Mouse (Mus musculus) forebrain, embryonic 15.5 days (tissue): Measurements from ENCODE around the gene Ube2d1. TPM values are rescaled to one million over a fixed set of nuclear protein-coding genes. Genes with fewer than 3 reads are reported as not detected.

Experiments used
- ATAC-seq: fragments of 200-750 bp; cut with Nextera tagmentation; replicated peaks from 2 replicates; pipeline ENCODE4 v1.8.0; 2017; ENCODE audit warnings: mild to moderate bottlenecking, moderate TSS enrichment, moderate library complexity
- H3K27ac ChIP-seq: fragments of 300-500 bp; sonication (generic); replicated peaks from 2 replicates; pipeline ENCODE4 v1.5.1; 2015; ENCODE audit warnings: mild to moderate bottlenecking, inconsistent platforms
- H3K27me3 ChIP-seq: fragments of 300-500 bp; sonication (generic); 2 replicates; pipeline ENCODE4 v1.6.1; 2015; ENCODE audit warnings: inconsistent platforms
- H3K36me3 ChIP-seq: fragments of 300-500 bp; sonication (generic); 2 replicates; pipeline ENCODE4 v1.6.1; 2015; ENCODE audit warnings: mild to moderate bottlenecking, inconsistent platforms
- H3K4me1 ChIP-seq: fragments of 300-500 bp; sonication (generic); 2 replicates; pipeline ENCODE4 v1.6.1; 2015; ENCODE audit warnings: inconsistent platforms
- H3K4me2 ChIP-seq: fragments of 300-500 bp; sonication (generic); replicated peaks from 2 replicates; pipeline ENCODE4 v1.6.1; 2015; ENCODE audit warnings: mild to moderate bottlenecking, inconsistent platforms
- H3K4me3 ChIP-seq: fragments of 300-500 bp; sonication (generic); 2 replicates; pipeline ENCODE4 v1.5.1; 2015; ENCODE audit warnings: mild to moderate bottlenecking, inconsistent platforms
- H3K9ac ChIP-seq: fragments of 300-500 bp; sonication (generic); replicated peaks from 2 replicates; pipeline ENCODE4 v1.6.1; 2015; ENCODE audit warnings: mild to moderate bottlenecking, inconsistent platforms
- H3K9me3 ChIP-seq: fragments of 300-500 bp; sonication (generic); 2 replicates; pipeline ENCODE4 v1.6.1; 2016; ENCODE audit warnings: inconsistent platforms
- WGBS: fragments of 180-500 bp; shearing (Covaris S2); methylation state at CpG from one replicate; pipeline ENCODE4 v1.1.7; 2015; ENCODE audit warnings: mixed read lengths; 5-methylcytosine and 5-hydroxymethylcytosine counted together
- polyA plus RNA-seq: library from polyadenylated mRNA; unstranded; fragments of >200 nt; fragmentation: Nextera tagmentation; extraction: Ambion mirVana; gene quantifications from 2 replicates; pipeline ENCODE4 v1.2.1, GENCODE M21; 2015

The Ube2d1 gene
- 173 and 175 TPM in 2 replicates for polyA plus RNA-seq

GRCm38 (mm10) chr10:71285126-71285580 is at the start of gene Ube2d1:
Gene Ube2d1 (minus strand): TSS chr10:71285262.
- peak within 1 kb of the TSS; percentile 52 for H3K4me2 ChIP-seq
- peak within 1 kb of the TSS; percentile 76 for H3K4me3 ChIP-seq
- no peaks in the 10 kb centered on the region for H3K27me3 ChIP-seq
- H3K9me3 ChIP-seq: no peaks in the 10 kb centered on the region
- ATAC-seq: peak; percentile 97
- WGBS: under 1% methylated on average over 50 of the region's 50 CpGs
- H3K27ac ChIP-seq: peak within 1 kb of the TSS; percentile 86
- no peaks in the 10 kb centered on the region for H3K36me3 ChIP-seq
- H3K4me1 ChIP-seq: peaks cover 38% of the 10 kb centered on the region
- peak within 1 kb of the TSS; percentile 96 for H3K9ac ChIP-seq

- no peaks in the 10 kb centered on the region for H3K9me3 ChIP-seq
- H3K36me3 ChIP-seq: peaks cover 38% of the 10 kb centered on the region
- H3K27me3 ChIP-seq: no peaks in the 10 kb centered on the region
- H3K4me2 ChIP-seq: no peak overlapping the region
- no peak overlapping the region for H3K27ac ChIP-seq
- WGBS: 96% methylated on average over 9 of the region's 9 CpGs
- ATAC-seq: no peak
- no peak overlapping the region for H3K4me3 ChIP-seq
- no peaks in the 10 kb centered on the region for H3K4me1 ChIP-seq
- no peak overlapping the region for H3K9ac ChIP-seq
These were observed 47.8 kb upstream of the Ube2d1 start for GRCm38 (mm10) chr10:71332859-71333258.

DNA sequence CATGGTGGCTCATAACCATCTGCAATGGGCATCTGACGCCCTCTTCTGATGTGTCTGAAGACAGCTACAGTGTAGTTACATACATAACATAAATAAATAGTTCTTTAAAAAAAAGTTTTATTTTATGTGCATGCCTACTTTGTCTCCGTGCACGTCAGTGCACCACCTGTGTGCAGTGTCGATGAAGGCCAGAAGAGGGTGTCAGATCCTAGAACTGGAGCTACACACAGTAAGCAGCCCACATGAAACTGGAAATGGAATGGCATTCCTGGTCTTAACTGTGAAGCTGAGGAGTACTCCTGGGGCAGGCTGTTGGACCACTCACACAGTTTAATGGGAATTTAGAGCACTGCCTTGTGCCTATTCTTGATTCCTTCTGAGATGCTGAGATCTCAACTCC is 47.3 kb upstream of the Ube2d1 start:
- Histone ChIP-seq H3K36me3 (peaks cover 38% of the 10 kb centered on the region), H3K4me3 (no peak overlapping the region), H3K9me3 (no peaks in the 10 kb centered on the region), H3K9ac (no peak overlapping the region), H3K4me2 (no peak overlapping the region), H3K27me3 (no peaks in the 10 kb centered on the region), H3K27ac (no peak overlapping the region), H3K4me1 (no peaks in the 10 kb centered on the region)
- WGBS: 91% methylated on average over 4 of the region's 4 CpGs
- ATAC-seq: no peak

DNA sequence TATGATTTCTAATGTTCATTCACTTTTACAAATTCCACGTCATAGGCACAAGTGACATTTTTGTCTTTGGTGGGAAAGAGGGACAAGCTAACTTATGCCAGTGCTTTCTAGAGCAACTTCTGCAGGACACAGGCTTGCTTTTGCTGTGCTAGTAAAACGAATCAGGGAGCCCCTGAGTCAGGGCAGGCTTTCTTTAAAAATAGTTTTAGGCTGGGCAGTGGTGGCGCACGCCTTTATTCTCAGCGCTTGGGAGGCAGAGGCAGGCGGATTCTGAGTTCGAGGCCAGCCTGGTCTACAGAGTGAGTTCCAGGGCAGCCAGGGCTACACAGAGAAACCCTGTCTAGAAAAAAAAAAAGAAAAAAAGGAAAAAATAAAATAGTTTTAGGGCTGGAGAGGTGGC is 46.8 kb upstream of the Ube2d1 start:
- WGBS: 92% methylated on average over 7 of the region's 7 CpGs
- ATAC-seq: no peak
- no peak overlapping the region for H3K9ac ChIP-seq
- peaks cover 38% of the 10 kb centered on the region for H3K36me3 ChIP-seq
- no peaks in the 10 kb centered on the region for H3K4me1 ChIP-seq
- H3K27me3 ChIP-seq: no peaks in the 10 kb centered on the region
- no peaks in the 10 kb centered on the region for H3K9me3 ChIP-seq
- H3K4me3 ChIP-seq: no peak overlapping the region
- no peak overlapping the region for H3K4me2 ChIP-seq
- H3K27ac ChIP-seq: no peak overlapping the region

DNA sequence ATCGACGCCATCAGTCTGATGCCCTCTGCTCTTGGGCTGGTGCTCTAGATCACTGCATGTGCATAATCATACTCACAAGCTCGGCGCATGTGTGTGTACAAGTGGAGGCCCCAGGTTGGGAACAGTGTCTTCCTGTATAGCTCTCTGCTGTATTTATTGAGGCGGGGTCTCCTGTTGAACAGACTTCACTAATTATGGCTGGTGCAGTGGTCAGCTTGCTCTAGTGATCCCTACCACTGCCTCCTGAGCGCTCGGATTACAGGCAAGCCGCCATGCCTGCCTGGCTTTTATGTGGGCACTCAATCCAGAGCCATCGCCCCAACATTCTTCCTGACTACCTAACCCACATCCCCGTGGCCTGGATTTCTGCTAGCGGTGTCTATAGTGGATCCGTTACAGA is 45.0 kb upstream of the Ube2d1 start:
- H3K4me1 ChIP-seq: no peaks in the 10 kb centered on the region
- H3K9me3 ChIP-seq: no peaks in the 10 kb centered on the region
- ATAC-seq: no peak
- H3K27ac ChIP-seq: no peak overlapping the region
- H3K4me2 ChIP-seq: no peak overlapping the region
- no peaks in the 10 kb centered on the region for H3K27me3 ChIP-seq
- H3K36me3 ChIP-seq: peaks cover 26% of the 10 kb centered on the region
- no peak overlapping the region for H3K4me3 ChIP-seq
- H3K9ac ChIP-seq: no peak overlapping the region
- WGBS: 91% methylated on average over 12 of the region's 12 CpGs

DNA sequence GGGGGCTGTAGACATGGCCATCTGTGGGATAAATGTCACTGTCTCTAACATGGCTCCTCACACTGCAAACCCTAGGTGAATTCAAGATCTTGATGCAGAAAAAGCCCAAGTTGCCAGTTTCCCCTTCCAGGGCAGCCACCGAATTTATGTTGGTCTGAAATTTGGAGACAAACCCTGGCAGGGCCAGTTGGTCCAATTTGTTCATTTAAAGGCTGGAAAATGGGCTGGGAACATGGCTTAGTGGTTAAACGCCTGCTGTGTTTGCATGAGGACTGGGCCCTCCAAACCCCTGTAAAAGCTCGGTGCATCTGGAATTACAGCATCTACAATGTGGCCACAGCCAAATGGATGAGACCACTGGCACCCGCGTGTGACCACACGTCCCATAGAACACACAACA is 44.2 kb upstream of the Ube2d1 start:
- H3K9ac ChIP-seq: no peak overlapping the region
- no peak overlapping the region for H3K4me2 ChIP-seq
- H3K9me3 ChIP-seq: no peaks in the 10 kb centered on the region
- H3K27ac ChIP-seq: no peak overlapping the region
- 95% methylated on average over 6 of the region's 6 CpGs for WGBS
- H3K36me3 ChIP-seq: peaks cover 26% of the 10 kb centered on the region
- no peak for ATAC-seq
- no peaks in the 10 kb centered on the region for H3K4me1 ChIP-seq
- no peak overlapping the region for H3K4me3 ChIP-seq
- H3K27me3 ChIP-seq: no peaks in the 10 kb centered on the region

GRCm38 (mm10) chr10:71328870-71329269 is 43.8 kb upstream of the Ube2d1 start:
- WGBS: 92% methylated on average over 5 of the region's 5 CpGs
- no peaks in the 10 kb centered on the region for H3K27me3 ChIP-seq
- no peak for ATAC-seq
- H3K9me3 ChIP-seq: no peaks in the 10 kb centered on the region
- H3K4me3 ChIP-seq: no peak overlapping the region
- no peak overlapping the region for H3K9ac ChIP-seq
- H3K36me3 ChIP-seq: peaks cover 24% of the 10 kb centered on the region
- H3K27ac ChIP-seq: no peak overlapping the region
- H3K4me2 ChIP-seq: no peak overlapping the region
- H3K4me1 ChIP-seq: no peaks in the 10 kb centered on the region

- ATAC-seq: no peak
- WGBS: 91% methylated on average over 6 of the region's 6 CpGs
- H3K4me3 ChIP-seq: no peak overlapping the region
- no peaks in the 10 kb centered on the region for H3K4me1 ChIP-seq
- no peak overlapping the region for H3K4me2 ChIP-seq
- H3K9ac ChIP-seq: no peak overlapping the region
- H3K36me3 ChIP-seq: peaks cover 19% of the 10 kb centered on the region
- H3K27me3 ChIP-seq: no peaks in the 10 kb centered on the region
- H3K9me3 ChIP-seq: no peaks in the 10 kb centered on the region
- no peak overlapping the region for H3K27ac ChIP-seq
These were observed 43.3 kb upstream of the Ube2d1 start for GRCm38 (mm10) chr10:71328382-71328781.

DNA sequence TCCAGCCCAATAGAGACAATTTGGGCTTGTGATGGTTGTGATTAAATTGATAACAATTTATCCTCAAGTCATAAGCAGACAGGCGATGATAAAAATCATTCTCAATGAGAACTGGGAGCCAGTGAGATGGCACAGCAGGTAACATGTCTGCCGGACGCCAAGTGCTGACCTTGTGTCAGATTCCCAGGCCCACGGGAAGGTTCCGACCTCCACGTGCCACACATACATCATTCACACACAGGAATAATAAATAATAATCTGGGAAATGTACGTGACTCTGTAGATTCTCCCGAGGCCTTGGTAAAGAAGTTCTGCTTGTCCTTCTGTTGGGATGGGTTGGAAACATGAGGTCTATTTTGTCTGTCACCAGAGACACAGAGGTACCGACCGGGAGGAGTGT is 42.3 kb upstream of the Ube2d1 start:
- Histone ChIP-seq H3K9ac (no peak overlapping the region), H3K27me3 (no peaks in the 10 kb centered on the region), H3K36me3 (peaks cover 19% of the 10 kb centered on the region), H3K9me3 (no peaks in the 10 kb centered on the region), H3K4me2 (no peak overlapping the region), H3K4me3 (no peak overlapping the region), H3K27ac (no peak overlapping the region), H3K4me1 (no peaks in the 10 kb centered on the region)
- ATAC-seq: no peak
- WGBS: 87% methylated on average over 10 of the region's 10 CpGs

- ATAC-seq: peak; percentile 41
- 11% methylated on average over 7 of the region's 7 CpGs for WGBS
- no peaks in the 10 kb centered on the region for H3K9me3 ChIP-seq
These were observed 41.7 kb upstream of the Ube2d1 start for GRCm38 (mm10) chr10:71326789-71327188.

GRCm38 (mm10) chr10:71326123-71326522 is 41.1 kb upstream of the Ube2d1 start:
- Histone ChIP-seq H3K9me3 (no peaks in the 10 kb centered on the region), H3K36me3 (peaks cover 19% of the 10 kb centered on the region), H3K4me3 (no peak overlapping the region), H3K4me1 (no peaks in the 10 kb centered on the region), H3K27ac (no peak overlapping the region), H3K4me2 (no peak overlapping the region), H3K27me3 (no peaks in the 10 kb centered on the region), H3K9ac (no peak overlapping the region)
- 82% methylated on average over 7 of the region's 7 CpGs for WGBS
- ATAC-seq: no peak

More at GRCm38 (mm10) chr10:71326789-71327188, 41.7 kb upstream of the Ube2d1 start:
- no peak overlapping the region for H3K4me3 ChIP-seq
- no peak overlapping the region for H3K4me2 ChIP-seq
- no peak overlapping the region for H3K27ac ChIP-seq
- no peaks in the 10 kb centered on the region for H3K4me1 ChIP-seq
- H3K36me3 ChIP-seq: peaks cover 19% of the 10 kb centered on the region
- H3K27me3 ChIP-seq: no peaks in the 10 kb centered on the region
- no peak overlapping the region for H3K9ac ChIP-seq

GRCm38 (mm10) chr10:71323669-71324068 is 38.6 kb upstream of the Ube2d1 start:
- WGBS: 87% methylated on average over 8 of the region's 8 CpGs
- no peaks in the 10 kb centered on the region for H3K27me3 ChIP-seq

DNA sequence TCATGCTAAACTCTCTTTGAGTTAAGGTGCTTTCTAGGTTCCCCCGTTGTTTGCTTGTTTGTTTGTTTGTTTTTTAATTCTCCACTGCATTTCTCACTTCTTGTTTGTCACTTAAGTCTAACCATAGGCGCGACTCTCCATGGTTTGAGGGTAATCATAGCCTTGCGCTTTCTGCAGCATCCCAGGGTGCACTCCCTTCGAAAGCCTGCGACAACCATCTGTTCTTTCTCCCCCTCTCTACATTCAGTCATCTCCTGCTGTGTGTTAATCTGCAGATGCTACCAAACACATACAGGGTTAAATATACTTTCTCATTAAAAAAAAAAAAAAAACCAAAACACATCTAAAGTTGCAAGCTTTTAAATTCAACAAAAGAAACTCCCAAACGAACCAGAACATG is 31.4 kb upstream of the Ube2d1 start:
- ATAC-seq: no peak
- no peak overlapping the region for H3K9ac ChIP-seq
- H3K27me3 ChIP-seq: no peaks in the 10 kb centered on the region
- H3K36me3 ChIP-seq: no peaks in the 10 kb centered on the region
- H3K4me2 ChIP-seq: no peak overlapping the region
- no peaks in the 10 kb centered on the region for H3K4me1 ChIP-seq
- no peaks in the 10 kb centered on the region for H3K9me3 ChIP-seq
- 61% methylated on average over 7 of the region's 7 CpGs for whole genome bisulfite sequencing
- H3K4me3 ChIP-seq: no peak overlapping the region
- H3K27ac ChIP-seq: no peak overlapping the region

More at GRCm38 (mm10) chr10:71323669-71324068, 38.6 kb upstream of the Ube2d1 start:
- Histone ChIP-seq H3K9ac (no peak overlapping the region), H3K36me3 (no peaks in the 10 kb centered on the region), H3K4me3 (no peak overlapping the region), H3K4me1 (no peaks in the 10 kb centered on the region), H3K9me3 (no peaks in the 10 kb centered on the region), H3K4me2 (no peak overlapping the region), H3K27ac (no peak overlapping the region)
- no peak for ATAC-seq
